Mouse (Mus musculus): ENCODE results near the gene P2ry6. TPM values are rescaled to one million over a fixed set of nuclear protein-coding genes. Genes with fewer than 3 reads are reported as not detected.

P2ry6 gene
- total and polyA plus RNA-seq, 2 experiments from 2014 or later, result 2.3 to 3.8 TPM

DNA sequence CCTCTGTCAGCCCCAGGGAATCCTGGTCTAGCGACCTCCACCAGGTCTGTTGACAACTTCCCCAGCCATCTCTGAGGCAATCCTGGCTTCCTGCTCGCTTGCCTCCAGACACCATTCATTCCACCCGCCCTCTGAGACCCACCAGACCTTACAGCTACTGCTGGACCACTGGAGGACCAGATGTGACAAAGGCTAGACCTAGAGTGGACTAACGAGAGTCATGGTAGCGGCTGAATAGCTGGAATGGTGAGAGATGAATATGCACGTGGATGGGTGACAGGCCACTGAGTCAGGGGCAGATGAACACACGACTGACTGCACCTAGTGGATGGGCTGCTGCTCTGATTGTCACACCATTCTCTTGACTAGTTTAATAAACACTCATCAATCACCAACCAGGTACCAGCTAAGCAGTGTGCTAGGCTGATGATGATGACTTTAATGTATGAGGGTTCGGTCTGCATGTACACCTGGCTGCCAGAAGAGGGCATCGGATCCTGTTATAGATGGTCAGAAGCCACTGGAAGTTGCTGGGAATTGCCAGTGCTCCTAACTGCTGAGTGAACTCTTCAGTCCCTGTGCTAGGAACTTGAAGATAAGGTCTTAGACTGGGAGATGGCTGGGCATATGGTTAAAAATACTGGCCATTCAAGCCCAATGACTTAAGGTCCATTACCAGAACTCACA lies 71.9 kb downstream of the P2ry6 start:
- Histone ChIP-seq H3K4me3 (ENCODE audit: low read depth, low read length) (no peak overlapping the region), H3K27me3 (ENCODE audit: insufficient read depth, low read length) (no peaks in the 10 kb centered on the region), H3K9me3 (ENCODE audit: low read length) (no peaks in the 10 kb centered on the region), H3K36me3 (ENCODE audit: insufficient read depth) (no peaks in the 10 kb centered on the region), H3K4me2 (ENCODE audit: low read depth) (no peak overlapping the region), H3K9ac (no peak overlapping the region), H3K27ac (ENCODE audit: low read depth, low read length) (no peak overlapping the region), H3K4me1 (ENCODE audit: insufficient read depth) (no peaks in the 10 kb centered on the region)
- TF ChIP-seq CTCF (IDR thresholded peaks at IDR 0.05; ENCODE audit: low read depth), result peak; percentile 62
- DNase-seq (no peak), ATAC-seq (no peak; the same call in 1 of the 2 replicates)
- WGBS, result 78% methylated on average over 9 of the region's 9 CpGs

DNA sequence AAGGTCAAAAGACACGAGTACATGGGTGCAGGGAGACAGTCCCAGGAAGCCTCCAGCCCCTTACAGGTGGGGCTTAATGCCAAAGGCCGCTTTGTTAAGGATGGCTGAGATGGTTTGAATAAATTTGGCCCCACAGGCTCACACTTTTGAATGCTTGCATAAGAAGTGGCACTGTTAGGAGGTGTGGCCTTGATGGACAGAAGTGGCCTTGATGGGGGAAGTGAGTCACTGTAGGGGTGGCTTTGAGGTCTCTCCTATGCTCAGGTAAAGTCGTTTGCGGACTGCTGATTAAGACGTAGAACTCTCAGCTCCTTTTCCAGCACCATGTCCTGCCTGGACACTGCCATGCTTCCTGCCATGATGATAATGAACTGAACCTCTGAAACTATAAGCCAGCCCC lies 76.6 kb downstream of the P2ry6 start:
- Histone ChIP-seq H3K9ac (no peak overlapping the region), H3K27me3 (ENCODE audit: insufficient read depth, low read length) (no peaks in the 10 kb centered on the region), H3K4me2 (ENCODE audit: low read depth) (no peak overlapping the region), H3K27ac (ENCODE audit: low read depth, low read length) (no peak overlapping the region), H3K36me3 (ENCODE audit: insufficient read depth) (no peaks in the 10 kb centered on the region), H3K9me3 (ENCODE audit: low read length) (no peaks in the 10 kb centered on the region), H3K4me3 (ENCODE audit: low read depth, low read length) (no peak overlapping the region), H3K4me1 (ENCODE audit: insufficient read depth) (peaks cover 22% of the 10 kb centered on the region)
- DNase-seq (no peak), ATAC-seq (no peak)
- WGBS, result 76% methylated on average over 5 of the region's 5 CpGs
- TF ChIP-seq CTCF (IDR thresholded peaks at IDR 0.05; ENCODE audit: low read depth), result no peak

DNA sequence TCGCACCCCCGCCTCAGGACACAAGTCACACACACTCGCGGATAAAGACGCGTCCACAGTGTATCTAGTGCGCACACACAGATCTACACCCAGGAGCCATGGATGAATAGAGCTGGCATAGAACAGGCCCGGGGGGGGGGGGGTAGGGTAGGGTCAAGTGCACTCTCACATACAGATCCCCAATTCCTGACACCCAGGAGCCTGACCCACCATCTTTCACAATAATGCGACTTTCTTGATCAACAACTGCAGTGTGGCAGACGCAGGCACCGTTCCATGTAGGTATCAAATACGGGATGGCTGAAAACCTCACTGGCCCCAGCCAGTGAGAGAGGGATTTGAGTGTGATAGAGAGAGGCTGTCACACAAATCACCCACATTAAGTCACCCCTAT lies 79.6 kb downstream of the P2ry6 start:
- H3K4me2 ChIP-seq (ENCODE audit: low read depth), result peak overlapping the region; percentile 87
- DNase-seq, result no peak
- H3K27ac ChIP-seq (ENCODE audit: low read depth, low read length), result peak overlapping the region; percentile 80
- no peak for TF ChIP-seq CTCF (IDR thresholded peaks at IDR 0.05; ENCODE audit: low read depth)
- H3K27me3 ChIP-seq (ENCODE audit: insufficient read depth, low read length), result no peaks in the 10 kb centered on the region
- 4% methylated on average over 10 of the region's 12 CpGs for WGBS
- H3K4me3 ChIP-seq (ENCODE audit: low read depth, low read length), result peak overlapping the region; percentile 56
- peak overlapping the region; percentile 88 for H3K9ac ChIP-seq
- no peaks in the 10 kb centered on the region for H3K9me3 ChIP-seq (ENCODE audit: low read length)
- peak; percentile 14 for ATAC-seq
- peaks cover 6% of the 10 kb centered on the region; the same call in 1 of the 2 replicates for H3K36me3 ChIP-seq (ENCODE audit: insufficient read depth)
- H3K4me1 ChIP-seq (ENCODE audit: insufficient read depth), result peaks cover 24% of the 10 kb centered on the region

DNA sequence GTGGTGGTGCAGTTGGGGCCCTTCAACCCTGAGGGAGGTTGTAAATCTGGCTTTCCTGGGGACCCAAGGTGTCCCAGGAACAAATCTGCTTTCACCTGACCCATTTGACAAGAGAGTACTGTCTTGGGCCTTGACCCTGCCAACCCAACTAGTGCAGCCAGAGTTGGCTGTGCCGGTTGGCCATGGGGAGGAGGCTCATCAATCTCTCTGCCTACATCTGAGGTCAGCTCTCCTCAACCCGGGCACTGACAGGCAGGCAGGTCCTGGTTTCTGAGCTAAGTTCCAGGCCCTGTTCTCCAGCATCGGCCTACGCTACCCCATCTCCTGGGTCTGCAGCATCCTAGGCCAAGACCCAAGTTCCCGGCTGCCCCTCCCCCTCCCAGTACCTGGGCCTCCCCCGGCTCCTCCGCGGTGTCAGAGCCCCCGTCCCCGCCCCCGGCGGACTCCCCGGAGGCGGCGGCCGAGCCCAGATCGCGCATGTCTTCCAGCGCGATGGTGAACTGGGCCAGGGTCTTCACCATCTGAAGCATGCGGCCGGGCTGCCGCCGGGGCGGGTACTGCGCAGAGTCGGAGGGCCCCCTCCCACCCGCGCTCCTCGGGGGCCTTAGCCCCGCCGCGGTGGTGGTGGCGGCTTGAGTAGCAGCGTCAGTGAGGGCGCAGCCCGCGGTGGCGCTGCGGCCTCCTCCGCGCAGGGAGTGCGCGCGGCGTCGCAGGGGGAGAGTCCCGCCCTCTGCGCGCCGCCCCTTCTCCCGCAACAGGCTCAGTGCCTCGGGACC lies 80.2 kb downstream of the P2ry6 start:
- H3K9me3 ChIP-seq (ENCODE audit: low read length), result no peaks in the 10 kb centered on the region
- WGBS, result 7% methylated on average over 40 of the region's 53 CpGs
- ATAC-seq, result peak; percentile 88
- H3K27me3 ChIP-seq (ENCODE audit: insufficient read depth, low read length), result no peaks in the 10 kb centered on the region
- peak overlapping the region; percentile 80 for H3K27ac ChIP-seq (ENCODE audit: low read depth, low read length)
- peaks cover 24% of the 10 kb centered on the region for H3K4me1 ChIP-seq (ENCODE audit: insufficient read depth)
- DNase-seq, result peak; percentile 86
- peak; percentile 47 for TF ChIP-seq CTCF (IDR thresholded peaks at IDR 0.05; ENCODE audit: low read depth)
- peak overlapping the region; percentile 87 for H3K4me2 ChIP-seq (ENCODE audit: low read depth)
- peaks cover 11% of the 10 kb centered on the region for H3K36me3 ChIP-seq (ENCODE audit: insufficient read depth)
- H3K4me3 ChIP-seq (ENCODE audit: low read depth, low read length), result peak overlapping the region; percentile 56
- peak overlapping the region; percentile 88 for H3K9ac ChIP-seq

DNA sequence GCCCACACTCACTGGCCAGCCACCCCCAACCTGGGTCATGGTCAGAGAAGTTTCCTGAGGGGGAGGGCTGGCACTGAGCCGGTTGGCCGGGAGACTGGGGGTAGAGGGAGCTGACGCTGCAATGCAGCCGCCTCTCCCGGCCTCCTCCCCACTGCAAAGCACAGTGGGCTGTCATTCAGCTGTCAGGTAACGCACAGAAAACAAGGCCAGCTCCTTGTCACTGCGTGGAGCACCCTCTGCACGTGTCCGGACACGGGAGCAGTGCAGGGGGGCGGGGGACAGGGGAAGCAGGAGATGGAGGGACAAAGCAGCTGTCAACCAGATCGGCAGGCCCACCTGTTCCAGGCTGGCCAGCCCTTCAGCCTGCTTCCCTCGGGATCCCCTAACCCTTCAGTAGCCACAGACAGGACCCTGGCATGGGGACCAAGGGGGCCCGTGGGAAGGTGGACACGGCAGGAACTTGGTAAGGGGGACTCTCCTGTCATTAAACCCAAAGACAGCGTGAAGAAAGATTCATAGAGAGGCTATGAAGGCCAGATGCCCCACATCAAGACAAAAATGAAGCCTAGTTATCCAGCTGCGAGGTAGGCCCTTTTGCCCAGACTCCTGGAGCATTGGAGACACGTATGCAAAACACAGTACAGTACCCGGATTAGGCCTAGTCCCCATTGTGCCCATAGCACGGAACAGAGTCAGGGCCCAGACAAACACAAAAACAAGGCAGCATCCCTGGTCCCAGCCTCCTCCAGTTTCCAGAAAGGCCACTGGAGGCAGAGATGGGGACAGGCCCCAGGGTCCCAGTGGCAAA lies 81.0 kb downstream of the P2ry6 start:
- Histone ChIP-seq H3K9me3 (ENCODE audit: low read length) (no peaks in the 10 kb centered on the region), H3K27me3 (ENCODE audit: insufficient read depth, low read length) (no peaks in the 10 kb centered on the region), H3K9ac (peak overlapping the region; percentile 88), H3K4me3 (ENCODE audit: low read depth, low read length) (peak overlapping the region; percentile 56), H3K36me3 (ENCODE audit: insufficient read depth) (peaks cover 19% of the 10 kb centered on the region), H3K27ac (ENCODE audit: low read depth, low read length) (peak overlapping the region; percentile 80), H3K4me1 (ENCODE audit: insufficient read depth) (peaks cover 24% of the 10 kb centered on the region), H3K4me2 (ENCODE audit: low read depth) (peak overlapping the region; percentile 87)
- ATAC-seq (peak; percentile 21), DNase-seq (peak; percentile 51)
- WGBS, result 20% methylated on average over 20 of the region's 20 CpGs
- no peak for TF ChIP-seq CTCF (IDR thresholded peaks at IDR 0.05; ENCODE audit: low read depth)

Other genes starting within 250 kb of the P2ry6 start
- gene Relt, start 111.2 kb downstream of the P2ry6 start, total RNA-seq (2014; rRNA removed), result 7.5 and 8.3 TPM in 2 replicates
- 4.4 and 5.1 TPM in 2 replicates for gene Relt, start 111.2 kb downstream of the P2ry6 start, polyA plus RNA-seq (2015; fragmentation: Nextera tagmentation; extraction: Ambion mirVana)
- 47.9 and 52.7 TPM in 2 replicates for gene Arhgef17, start 42.5 kb downstream of the P2ry6 start, total RNA-seq (2014; rRNA removed)
- gene Arhgef17, start 42.5 kb downstream of the P2ry6 start, polyA plus RNA-seq (2015; fragmentation: Nextera tagmentation; extraction: Ambion mirVana), result 9.8 and 12.5 TPM in 2 replicates
- gene P2ry2, start 38.2 kb upstream of the P2ry6 start, total RNA-seq (2014; rRNA removed), result 0.38 and 0.67 TPM in 2 replicates
- gene P2ry2, start 38.2 kb upstream of the P2ry6 start, polyA plus RNA-seq (2015; fragmentation: Nextera tagmentation; extraction: Ambion mirVana), result 0.24 and 0.40 TPM in 2 replicates
- 59.6 and 66.8 TPM in 2 replicates for gene Fchsd2, start 118.2 kb upstream of the P2ry6 start, total RNA-seq (2014; rRNA removed)
- 24.7 and 36.3 TPM in 2 replicates for gene Fchsd2, start 118.2 kb upstream of the P2ry6 start, polyA plus RNA-seq (2015; fragmentation: Nextera tagmentation; extraction: Ambion mirVana)

Measured in forebrain, postnatal 0 days (tissue).